Mouse (Mus musculus) myocyte (in vitro differentiated cells): Measurements from ENCODE around the gene Nosip. TPM values are rescaled to one million over a fixed set of nuclear protein-coding genes. Genes with fewer than 3 reads are reported as not detected.
A peak's percentile ranks its signal among the peaks of the same experiment; 100 is the strongest.

Experiments
- H3K27me3 ChIP-seq: one replicate; pipeline ENCODE4 v1.6.1; 2011; ENCODE audit not compliant: control insufficient read depth, insufficient read depth, insufficient read length
- H3K36me3 ChIP-seq: one replicate; pipeline ENCODE4 v1.6.1; 2011; ENCODE audit not compliant: control insufficient read depth, insufficient read depth
- H3K4me2 ChIP-seq: one replicate; pipeline ENCODE4 v1.6.1; 2011; ENCODE audit warnings: low read depth, control low read depth
- H3K4me3 ChIP-seq: one replicate; pipeline ENCODE4 v1.5.1; 2011; ENCODE audit warnings: mild to moderate bottlenecking, control low read depth, moderate library complexity
- H3K79me2 ChIP-seq: one replicate; pipeline ENCODE4 v1.6.1; 2011; ENCODE audit not compliant: control insufficient read depth, insufficient read depth
- H3ac ChIP-seq: one replicate; pipeline ENCODE4 v1.6.1; 2011; ENCODE audit not compliant: control insufficient read depth, insufficient read length
- CEBPB ChIP-seq: IDR thresholded peaks from 2 replicates; pipeline ENCODE4 v1.6.1; 2011; ENCODE audit warnings: mild to moderate bottlenecking, moderate library complexity; ENCODE audit not compliant: poor library complexity, insufficient read depth, severe bottlenecking
- E2F4 ChIP-seq: IDR thresholded peaks from one replicate; pipeline ENCODE4 v1.6.1; 2011; ENCODE audit warnings: mild to moderate bottlenecking, control low read depth, moderate library complexity; ENCODE audit not compliant: insufficient read depth
- MAX ChIP-seq: IDR thresholded peaks from one replicate; pipeline ENCODE4 v1.6.1; 2011; ENCODE audit warnings: low read depth, mild to moderate bottlenecking, control low read depth
- MYOD1 ChIP-seq, 3 experiments: IDR thresholded peaks; one replicate each; pipeline ENCODE4 v1.6.1; 2011; ENCODE audit warnings: control low read depth in 2 of 3, low read depth in 2 of 3, mild to moderate bottlenecking in 2 of 3, moderate library complexity in 1 of 3; ENCODE audit not compliant: insufficient read length in 2 of 3, control insufficient read depth in 1 of 3
- MYOG ChIP-seq, 3 experiments: IDR thresholded peaks; one replicate each; pipeline ENCODE4 v1.6.1; 2011; ENCODE audit warnings: control low read depth in 2 of 3, low read depth in 2 of 3, mild to moderate bottlenecking in 2 of 3; ENCODE audit not compliant: insufficient read length in 2 of 3, control insufficient read depth in 1 of 3, insufficient read depth in 1 of 3
- POLR2A ChIP-seq: IDR thresholded peaks from one replicate; pipeline ENCODE4 v1.6.1; 2011; ENCODE audit warnings: low read depth, mild to moderate bottlenecking, control low read depth, moderate library complexity; ENCODE audit not compliant: insufficient read length
- POLR2AphosphoS2 ChIP-seq: IDR thresholded peaks from one replicate; pipeline ENCODE4 v1.6.1; 2011; ENCODE audit warnings: low read depth, control low read depth; ENCODE audit not compliant: insufficient read length
- REST ChIP-seq: IDR thresholded peaks from one replicate; pipeline ENCODE4 v1.6.1; 2011; ENCODE audit warnings: mild to moderate bottlenecking, control low read depth, moderate library complexity; ENCODE audit not compliant: insufficient read depth, insufficient read length
- SRF ChIP-seq: IDR thresholded peaks from one replicate; pipeline ENCODE4 v1.6.1; 2011; ENCODE audit warnings: low read depth; ENCODE audit not compliant: control insufficient read depth, insufficient read length
- TCF12 ChIP-seq: IDR thresholded peaks from one replicate; pipeline ENCODE4 v1.6.1; 2011; ENCODE audit warnings: mild to moderate bottlenecking, control low read depth; ENCODE audit not compliant: poor library complexity, insufficient read depth, severe bottlenecking
- TCF3 ChIP-seq: IDR thresholded peaks from one replicate; pipeline ENCODE4 v1.6.1; 2011; ENCODE audit warnings: low read depth, control low read depth; ENCODE audit not compliant: insufficient read length
- USF1 ChIP-seq: IDR thresholded peaks from one replicate; pipeline ENCODE4 v1.6.1; 2011; ENCODE audit warnings: low read depth, mild to moderate bottlenecking, control low read depth, moderate library complexity
- polyA plus RNA-seq: library from polyadenylated mRNA; unstranded; fragments of >200 nt; fragmentation: generic; extraction: Trizol; gene quantifications from one replicate; pipeline ENCODE4 v1.2.1, GENCODE M21; 2012; ENCODE audit warnings: missing spikeins

Gene Nosip
- polyA plus RNA-seq, 1 experiment = 66.1 TPM

DNA sequence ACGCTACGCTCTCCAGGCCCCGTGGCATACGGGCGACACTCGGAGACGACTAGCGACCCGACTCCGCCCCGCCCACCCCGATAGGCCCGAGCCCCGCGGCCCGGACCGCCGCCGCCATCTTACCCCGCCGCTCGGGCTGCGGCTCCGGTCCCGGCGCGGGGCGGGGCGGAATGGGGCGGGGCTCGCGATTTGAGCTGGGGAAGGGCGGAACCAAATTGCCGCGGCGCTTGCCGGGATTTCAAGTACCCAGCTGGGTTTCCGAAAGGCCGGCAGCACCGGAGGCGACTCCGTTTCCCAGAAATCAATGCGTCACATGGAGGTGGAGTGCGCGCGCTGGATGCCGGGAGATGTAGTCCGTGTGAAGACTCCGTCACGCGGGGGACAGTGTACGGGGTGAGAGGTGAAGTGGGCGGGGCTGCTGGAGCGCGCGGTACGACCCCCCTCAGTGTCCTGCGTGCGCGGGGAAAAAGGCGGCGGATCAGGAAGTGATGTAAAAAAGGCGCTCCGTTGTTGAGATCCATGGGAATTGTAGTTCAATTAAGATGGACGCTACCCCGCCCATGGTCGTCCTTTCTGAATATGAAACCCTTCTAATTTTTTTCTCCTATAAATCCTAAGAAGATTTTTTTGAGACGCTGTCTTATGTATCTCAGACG is 46.1 kb upstream of the Nosip start, which contains the start of gene Scaf1:
TSS of gene Scaf1 (minus strand) at position 407 of the 656 bp plus-strand sequence.
- Histone ChIP-seq H3K36me3 (peaks cover 12% of the 10 kb centered on the region), H3K4me3 (peak within 1 kb of the TSS; percentile 71), H3K79me2 (peaks cover 32% of the 10 kb centered on the region), H3K27me3 (no peaks in the 10 kb centered on the region), H3K4me2 (peak within 1 kb of the TSS; percentile 100), H3ac (peak within 1 kb of the TSS; percentile 93)
- TF ChIP-seq MAX (no peak), TCF12 (no peak), REST (no peak), SRF (peak; percentile 29), MYOG (IDR thresholded peaks at IDR 0.05; ENCODE audit: control insufficient read depth in 1 of 3, insufficient read depth in 1 of 3, insufficient read length in 2 of 3, low read depth in 2 of 3) (no peak), MYOD1 (IDR thresholded peaks at IDR 0.05; ENCODE audit: control insufficient read depth in 1 of 3, insufficient read length in 2 of 3, low read depth in 2 of 3) (no peak), E2F4 (peak; percentile 52), CEBPB (no peak), POLR2AphosphoS2 (peak; percentile 81), POLR2A (no peak), USF1 (peak; percentile 89), TCF3 (no peak)

DNA sequence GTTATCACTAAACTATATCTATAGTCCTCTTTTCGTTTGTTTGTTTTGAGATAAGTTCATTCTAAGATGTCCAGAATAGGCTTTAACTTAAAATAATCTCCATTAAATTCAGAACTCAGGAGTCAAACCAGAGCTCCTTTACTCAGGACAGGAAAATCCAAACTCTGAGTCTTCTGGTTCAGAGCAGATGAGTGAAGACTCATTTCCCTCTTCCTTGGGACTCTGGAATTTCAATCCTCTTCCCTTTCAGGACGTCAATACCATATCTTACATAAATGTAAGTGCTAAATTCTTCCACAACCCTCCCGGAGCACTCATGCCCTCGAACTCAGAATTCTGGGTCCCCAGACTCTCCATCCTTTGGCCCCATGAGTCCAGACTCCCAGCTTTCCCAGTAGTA is 45.5 kb upstream of the Nosip start:
- H3K4me3 ChIP-seq = peak overlapping the region; percentile 71
- peak overlapping the region; percentile 100 for H3K4me2 ChIP-seq
- H3K79me2 ChIP-seq = peaks cover 30% of the 10 kb centered on the region
- TF ChIP-seq POLR2AphosphoS2 (no peak), POLR2A (no peak), REST (no peak), MYOD1 (IDR thresholded peaks at IDR 0.05; ENCODE audit: control insufficient read depth in 1 of 3, insufficient read length in 2 of 3, low read depth in 2 of 3) (no peak), CEBPB (no peak), USF1 (no peak), E2F4 (no peak), TCF3 (no peak), MAX (no peak), SRF (no peak), MYOG (IDR thresholded peaks at IDR 0.05; ENCODE audit: control insufficient read depth in 1 of 3, insufficient read depth in 1 of 3, insufficient read length in 2 of 3, low read depth in 2 of 3) (no peak), TCF12 (no peak)
- H3ac ChIP-seq = no peak overlapping the region
- H3K36me3 ChIP-seq = peaks cover 10% of the 10 kb centered on the region
- no peaks in the 10 kb centered on the region for H3K27me3 ChIP-seq

GRCm38 (mm10) chr7:45017242-45018061 is 44.8 kb upstream of the Nosip start, which contains the start of gene Rras:
TSS of gene Rras (plus strand) at chr7:45017961.
- Histone ChIP-seq H3K79me2 (peaks cover 30% of the 10 kb centered on the region), H3K4me3 (peak within 1 kb of the TSS; percentile 71), H3K4me2 (peak within 1 kb of the TSS; percentile 100), H3K36me3 (peaks cover 5% of the 10 kb centered on the region), H3ac (peak within 1 kb of the TSS; percentile 46), H3K27me3 (no peaks in the 10 kb centered on the region)
- TF ChIP-seq SRF (peak; percentile 90), E2F4 (no peak), POLR2A (peak; percentile 71), MYOD1 (IDR thresholded peaks at IDR 0.05; ENCODE audit: control insufficient read depth in 1 of 3, insufficient read length in 2 of 3, low read depth in 2 of 3) (no peak), TCF3 (no peak), MAX (no peak), TCF12 (no peak), REST (no peak), POLR2AphosphoS2 (no peak), USF1 (no peak), MYOG (IDR thresholded peaks at IDR 0.05; ENCODE audit: control insufficient read depth in 1 of 3, insufficient read depth in 1 of 3, insufficient read length in 2 of 3, low read depth in 2 of 3) (no peak), CEBPB (0 out of 2 replicates have a peak, but pooled peaks have one; percentile 18)

DNA sequence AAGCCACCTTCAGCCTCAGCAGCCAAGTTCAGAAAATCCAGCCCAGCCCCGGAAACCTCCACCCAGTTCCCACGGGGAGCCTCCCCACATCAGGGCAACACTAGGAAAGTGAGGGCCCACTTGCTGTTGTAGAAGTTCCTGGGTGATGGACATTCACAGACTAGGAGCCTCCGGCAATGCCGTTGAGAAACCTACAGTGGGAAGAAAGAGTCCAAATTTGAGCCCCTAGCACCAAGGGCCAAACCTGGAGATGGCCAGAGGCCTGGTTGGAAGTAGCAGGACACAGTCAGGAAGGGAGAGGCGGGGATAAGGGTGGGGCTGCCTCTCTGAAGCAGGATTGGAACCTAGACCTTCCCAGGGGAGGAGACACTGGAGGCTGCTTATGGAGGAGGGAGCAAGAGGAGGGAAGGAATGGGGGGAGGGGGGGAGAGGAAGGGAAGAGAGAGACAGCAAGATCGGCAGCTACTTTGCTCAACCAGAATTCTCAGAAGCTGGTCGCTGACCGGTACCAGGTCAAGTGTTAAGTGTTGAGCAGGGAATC is 43.1 kb upstream of the Nosip start:
- H3K36me3 ChIP-seq = peaks cover 5% of the 10 kb centered on the region
- H3K27me3 ChIP-seq = no peaks in the 10 kb centered on the region
- H3K4me3 ChIP-seq = peak overlapping the region; percentile 71
- TF ChIP-seq POLR2A (peak; percentile 51), POLR2AphosphoS2 (peak; percentile 53), MAX (no peak)
- peak overlapping the region; percentile 98 for H3K4me2 ChIP-seq
- H3K79me2 ChIP-seq = peaks cover 24% of the 10 kb centered on the region
- no peak overlapping the region for H3ac ChIP-seq
